Mouse (Mus musculus) adrenal gland, adult 8-10 months (tissue): Measurements from ENCODE around the gene Hspd1. TPM values are rescaled to one million over a fixed set of nuclear protein-coding genes. Genes with fewer than 3 reads are reported as not detected.

Experiments used
- DNase-seq: peaks from one replicate; pipeline ENCODE4 v3.0.0; 2022
- total RNA-seq, 4 experiments: library from RNA; stranded (reverse); gene quantifications; 2 replicates each; pipeline ENCODE4 v1.2.4; 2022

The Hspd1 gene
- total RNA-seq, 4 experiments from 2014 or later = 545 to 1,761 (median 966) TPM

DNA sequence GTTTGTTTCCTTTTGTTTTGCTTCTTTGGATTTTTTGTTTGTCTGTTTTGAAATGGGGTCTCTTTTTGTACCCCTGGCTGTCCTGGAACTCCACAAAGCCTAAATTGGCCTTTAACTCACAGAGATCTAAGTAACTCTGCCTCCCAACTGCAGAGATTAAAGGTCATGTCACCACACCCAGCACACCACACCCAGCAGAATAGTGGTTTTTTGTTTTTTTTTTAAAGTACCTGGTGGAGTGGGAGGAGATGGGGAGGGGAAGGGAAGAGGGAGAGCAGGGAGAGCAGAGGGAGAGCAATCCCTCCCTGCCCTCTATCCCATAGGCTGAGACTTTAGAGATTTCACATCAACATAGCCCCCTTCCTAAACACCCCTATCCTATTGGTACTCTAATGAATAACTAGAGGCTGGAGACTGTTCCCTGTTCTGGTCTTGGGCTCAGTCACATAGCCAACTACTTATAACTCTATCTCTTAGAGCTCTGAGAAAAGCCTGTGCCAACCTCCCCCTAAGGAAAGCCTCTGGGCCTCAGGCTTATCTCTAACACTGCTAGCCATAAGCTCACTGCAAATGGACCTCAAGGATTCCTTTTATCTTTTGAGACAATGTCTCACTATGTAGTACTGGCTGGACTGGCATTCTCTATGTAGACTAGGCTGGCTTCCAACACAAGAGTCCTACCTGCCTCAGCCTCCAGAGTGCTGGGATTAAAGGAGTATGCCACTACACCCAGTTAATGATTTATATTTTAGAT is 56.8 kb downstream of the Hspd1 start:
- DNase-seq = no peak

DNA sequence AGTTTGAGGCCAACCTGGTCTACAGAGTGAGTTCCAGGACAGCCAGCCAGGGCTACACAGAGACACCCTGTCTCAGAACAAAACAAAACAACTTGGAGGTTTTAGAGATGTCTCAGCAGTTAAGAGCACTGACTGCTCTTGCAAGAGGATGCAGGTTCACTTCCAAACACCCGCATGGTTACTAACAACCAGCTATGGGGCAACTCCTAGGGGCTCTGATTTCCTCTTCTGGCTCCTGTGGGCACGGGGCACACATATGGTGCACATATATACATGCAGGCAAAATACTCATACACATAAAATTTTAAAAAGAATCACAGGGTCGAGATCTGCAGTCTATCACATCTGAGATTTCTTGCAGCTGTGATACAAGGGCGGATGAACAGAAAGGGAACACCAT is 58.6 kb downstream of the Hspd1 start:
- no peak for DNase-seq

DNA sequence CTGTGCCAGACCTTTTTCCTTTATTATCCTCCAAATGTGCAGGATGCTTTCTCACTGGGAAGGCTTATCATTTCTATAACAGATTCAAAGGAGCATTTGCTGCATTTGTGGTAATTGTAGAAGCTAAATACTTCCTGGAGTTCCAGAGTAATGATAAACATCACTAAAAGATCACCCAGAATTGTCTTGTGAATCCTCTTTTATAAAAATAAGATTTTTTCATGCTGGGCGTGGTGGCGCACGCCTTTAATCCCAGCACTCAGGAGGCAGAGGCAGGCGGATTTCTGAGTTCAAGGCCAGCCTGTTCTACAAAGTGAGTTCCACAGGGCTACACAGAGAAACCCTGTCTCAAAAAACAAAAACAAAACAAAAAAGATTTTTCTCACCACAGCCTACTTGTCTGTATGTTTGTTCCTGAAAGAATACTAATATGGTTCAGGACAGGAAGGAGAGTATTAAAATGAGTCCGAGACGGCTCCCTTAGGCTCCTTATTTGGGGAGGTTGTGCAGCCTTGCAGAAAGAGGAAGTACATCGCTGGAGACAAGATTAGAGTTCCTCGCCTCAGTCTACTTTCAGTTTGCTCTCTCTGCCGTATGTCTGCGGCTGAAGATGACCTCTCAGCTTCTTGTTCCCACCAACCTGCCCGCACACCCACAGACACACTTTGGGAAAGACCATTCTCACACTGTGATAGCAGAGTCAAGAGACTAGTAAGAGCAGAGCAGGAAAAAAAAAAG is 59.4 kb downstream of the Hspd1 start:
- DNase-seq = no peak

- no peak for DNase-seq
Observed at GRCm38 (mm10) chr1:55027966-55028365, 60.1 kb downstream of the Hspd1 start.

Other genes with a start within 250 kb of the Hspd1 start
- gene Ankrd44, start 161.9 kb downstream of the Hspd1 start, total RNA-seq = 10 to 100 TPM; 11.6 to 30.3 (median 23.4) TPM
- 100 to 1,000 TPM; 120 to 217 (median 165) TPM for gene Sf3b1, start 60.8 kb downstream of the Hspd1 start, total RNA-seq
- gene Coq10b, start 35.5 kb downstream of the Hspd1 start, total RNA-seq = 100 to 1,000 TPM; 100 to 138 (median 107) TPM
- 1,000 to 10,000 TPM in 1 of 4 experiments, 100 to 1,000 TPM in 3; 299 to 1,036 (median 606) TPM for gene Hspe1, start 111 bp downstream of the Hspd1 start, total RNA-seq
- 100 to 1,000 TPM; 120 to 399 (median 199) TPM for gene Mob4, start 43.0 kb upstream of the Hspd1 start, total RNA-seq
- gene Rftn2, start 138.5 kb upstream of the Hspd1 start, total RNA-seq = 10 to 100 TPM; 20.8 to 37.2 (median 30.9) TPM
- 1 to 10 TPM; 6.3 to 7.4 (median 7.0) TPM for gene Mars2, start 148.9 kb upstream of the Hspd1 start, total RNA-seq